Mouse (Mus musculus): Measurements from ENCODE around the gene Klf17.

DNA sequence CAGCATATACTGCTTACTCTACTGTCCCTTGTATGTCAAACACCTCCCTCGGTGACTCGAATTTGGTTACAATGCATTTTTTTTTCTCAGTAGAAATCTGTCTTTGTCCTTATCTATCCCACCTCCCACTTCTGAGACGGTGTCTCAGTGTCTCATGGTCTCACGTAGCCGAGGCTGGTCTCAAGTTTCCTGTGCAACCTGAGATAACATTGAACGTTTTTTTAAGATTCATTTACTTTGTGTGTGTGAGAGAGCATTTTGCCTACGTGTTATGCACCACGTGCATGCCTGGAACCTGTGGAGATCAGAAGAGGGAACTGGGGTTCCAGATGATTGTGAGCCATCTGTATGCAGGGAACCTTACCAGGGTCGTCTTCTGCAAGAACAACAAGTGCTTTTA, 7.5 kb upstream of the Klf17 start:
- no peak for TF ChIP-seq CTCF (IDR thresholded peaks at IDR 0.05; ENCODE audit: control insufficient read depth, insufficient read depth, low read length)
- TF ChIP-seq POLR2A (IDR thresholded peaks at IDR 0.05; ENCODE audit: borderline replicate concordance, control insufficient read depth, low read depth, low read length): no peak

Data from bone marrow, adult 2 months (tissue).